Mouse (Mus musculus) heart, embryonic 11.5 days (tissue): Measurements from ENCODE around the gene Ttc25. TPM values are rescaled to one million over a fixed set of nuclear protein-coding genes. Genes with fewer than 3 reads are reported as not detected.
A peak's percentile ranks its signal among the peaks of the same experiment; 100 is the strongest.

Source experiments
- ATAC-seq: fragments of 200-750 bp; cut with Nextera tagmentation; replicated peaks from 2 replicates; pipeline ENCODE4 v1.8.0; 2017; ENCODE audit warnings: moderate library complexity; ENCODE audit not compliant: insufficient number of reproducible peaks, low FRiP score, low TSS enrichment
- H3K27ac ChIP-seq: fragments of 300-500 bp; sonication (generic); 2 replicates; pipeline ENCODE4 v1.5.1; 2014; ENCODE audit warnings: mild to moderate bottlenecking, low read depth, low read length
- H3K27me3 ChIP-seq: fragments of 300-500 bp; sonication (generic); 2 replicates; pipeline ENCODE4 v1.6.1; 2014; ENCODE audit warnings: mild to moderate bottlenecking, low read length, mixed read lengths; ENCODE audit not compliant: control insufficient read depth, insufficient read depth
- H3K36me3 ChIP-seq: fragments of 300-500 bp; sonication (generic); 2 replicates; pipeline ENCODE4 v1.6.1; 2014; ENCODE audit warnings: mild to moderate bottlenecking, low read length, moderate library complexity, mixed read lengths; ENCODE audit not compliant: control insufficient read depth, insufficient read depth
- H3K4me1 ChIP-seq: fragments of 300-500 bp; sonication (generic); 2 replicates; pipeline ENCODE4 v1.6.1; 2014; ENCODE audit warnings: low read length; ENCODE audit not compliant: control insufficient read depth, insufficient read depth
- H3K4me2 ChIP-seq: fragments of 300-500 bp; sonication (generic); 2 replicates; pipeline ENCODE4 v1.6.1; 2014; ENCODE audit warnings: mild to moderate bottlenecking, moderate library complexity
- H3K4me3 ChIP-seq: fragments of 300-500 bp; sonication (generic); 2 replicates; pipeline ENCODE4 v1.5.1; 2014; ENCODE audit warnings: low read depth, low read length
- H3K9ac ChIP-seq: fragments of 300-500 bp; sonication (generic); 2 replicates; pipeline ENCODE4 v1.6.1; 2014; ENCODE audit warnings: mild to moderate bottlenecking, low read depth, low read length, moderate library complexity
- H3K9me3 ChIP-seq: fragments of 300-500 bp; sonication (generic); replicated peaks from 2 replicates; pipeline ENCODE4 v1.6.1; 2016; ENCODE audit warnings: low read length; ENCODE audit not compliant: control insufficient read depth
- WGBS: fragments of 180-500 bp; shearing (Covaris S2); extraction: QIAGEN DNeasy Blood & Tissue Kit; methylation state at CpG from one replicate; pipeline ENCODE4 v1.1.7; 2014; ENCODE audit not compliant: insufficient replicate concordance; 5-methylcytosine and 5-hydroxymethylcytosine counted together
- polyA plus RNA-seq: library from polyadenylated mRNA; unstranded; fragments of >200 nt; fragmentation: Nextera tagmentation; extraction: Ambion mirVana; gene quantifications from 2 replicates; pipeline ENCODE4 v1.2.1, GENCODE M21; 2014

Ttc25 gene
- polyA plus RNA-seq, 1 experiment from 2014 or later = 0.31 TPM

DNA sequence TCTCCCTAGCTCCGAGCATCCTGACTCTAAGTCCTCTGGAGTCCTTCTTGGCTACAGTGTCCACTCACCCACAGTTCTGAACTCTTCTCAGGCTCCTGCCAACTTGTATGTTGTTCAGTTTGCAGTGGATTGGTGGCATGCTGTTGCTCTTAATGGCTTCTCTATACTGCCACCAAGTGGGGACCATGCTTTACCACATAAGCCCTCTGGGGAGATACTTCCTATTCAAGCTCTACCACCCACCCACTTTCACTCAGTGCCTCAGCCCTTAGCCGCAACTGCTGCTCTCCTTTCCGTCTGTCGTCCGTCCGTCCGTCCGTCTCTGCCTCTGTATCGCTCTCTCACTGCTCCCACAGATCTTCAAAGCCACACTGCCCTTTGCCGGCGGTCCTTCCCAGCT lies 10.2 kb downstream of the Ttc25 start:
- WGBS = 19% methylated on average over 11 of the region's 11 CpGs
- H3K36me3 ChIP-seq = no peaks in the 10 kb centered on the region
- no peak overlapping the region for H3K27ac ChIP-seq
- H3K27me3 ChIP-seq = no peaks in the 10 kb centered on the region
- peak overlapping the region; percentile 59; the same call in 1 of the 2 replicates for H3K9ac ChIP-seq
- H3K4me1 ChIP-seq = no peaks in the 10 kb centered on the region
- peak overlapping the region; percentile 59 for H3K4me2 ChIP-seq
- ATAC-seq = no peak
- H3K9me3 ChIP-seq = no peaks in the 10 kb centered on the region
- H3K4me3 ChIP-seq = peak overlapping the region; percentile 29

DNA sequence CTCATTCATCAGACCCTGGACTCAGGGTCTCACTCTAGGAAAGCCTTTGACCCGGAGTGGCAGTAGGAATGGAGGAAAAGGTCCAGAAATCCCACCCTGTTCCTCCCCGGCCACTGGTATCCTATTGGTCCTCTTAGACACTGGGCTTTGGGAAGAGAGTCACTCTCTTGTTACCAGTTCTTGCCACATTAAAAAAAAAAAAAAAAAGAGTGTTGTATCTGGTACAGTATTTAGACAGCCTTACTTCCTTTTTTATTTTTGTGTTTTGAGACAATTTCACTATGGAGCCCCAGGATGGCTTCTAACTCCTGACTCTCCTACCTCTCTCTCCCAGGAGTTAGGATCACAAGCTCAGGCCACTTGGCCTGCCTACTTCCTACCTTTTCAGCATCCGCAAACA lies 12.2 kb downstream of the Ttc25 start:
- no peak for ATAC-seq
- Histone ChIP-seq H3K9ac (no peak overlapping the region), H3K27me3 (no peaks in the 10 kb centered on the region), H3K4me3 (no peak overlapping the region), H3K9me3 (no peaks in the 10 kb centered on the region), H3K4me2 (no peak overlapping the region), H3K27ac (no peak overlapping the region), H3K36me3 (no peaks in the 10 kb centered on the region), H3K4me1 (no peaks in the 10 kb centered on the region)
- 72% methylated on average over 3 of the region's 3 CpGs for WGBS

DNA sequence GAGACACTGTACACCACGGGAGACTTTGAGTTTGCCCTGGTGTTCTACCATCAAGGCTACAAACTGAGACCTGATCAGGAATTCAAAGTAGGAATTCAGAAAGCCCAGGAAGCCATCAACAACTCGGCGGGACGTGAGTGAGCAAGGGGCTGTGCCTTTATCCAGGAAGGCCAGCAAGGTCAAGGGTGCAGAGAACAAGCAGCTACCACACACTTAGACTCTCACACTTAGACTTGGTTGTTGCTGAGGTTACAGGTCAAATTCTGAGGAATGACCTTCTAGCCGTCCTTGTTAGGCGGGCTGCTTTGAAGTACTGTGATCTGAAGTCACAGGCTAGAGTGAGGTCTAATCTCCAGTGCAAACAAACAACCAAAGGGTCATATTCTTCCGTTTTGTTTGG lies 14.1 kb downstream of the Ttc25 start:
- H3K9me3 ChIP-seq = no peaks in the 10 kb centered on the region
- no peak overlapping the region for H3K4me3 ChIP-seq
- H3K27me3 ChIP-seq = no peaks in the 10 kb centered on the region
- no peak for ATAC-seq
- 32% methylated on average over 7 of the region's 7 CpGs for WGBS
- no peak overlapping the region for H3K9ac ChIP-seq
- no peaks in the 10 kb centered on the region for H3K4me1 ChIP-seq
- H3K4me2 ChIP-seq = no peak overlapping the region
- H3K27ac ChIP-seq = no peak overlapping the region
- no peaks in the 10 kb centered on the region for H3K36me3 ChIP-seq

DNA sequence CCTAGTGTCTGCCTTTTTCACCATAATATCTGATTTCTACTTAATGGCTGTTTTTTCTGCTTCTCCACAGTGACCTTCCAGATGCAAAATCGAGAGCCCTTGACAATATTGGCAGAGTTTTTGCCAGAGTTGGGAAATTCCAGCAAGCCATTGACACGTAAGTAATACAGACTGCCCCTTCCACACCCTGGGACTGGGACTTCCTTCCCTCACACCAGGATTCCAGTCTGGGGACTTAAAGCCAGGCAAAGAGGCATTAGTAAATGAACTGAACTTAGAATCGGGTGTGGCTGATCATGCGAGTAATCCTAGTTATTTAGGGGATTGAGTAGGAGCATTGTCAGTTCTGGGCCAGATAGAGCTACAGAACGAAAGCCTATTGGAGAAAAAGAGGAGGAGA lies 16.3 kb downstream of the Ttc25 start:
- WGBS = 60% methylated on average over 5 of the region's 5 CpGs
- Histone ChIP-seq H3K36me3 (no peaks in the 10 kb centered on the region), H3K4me1 (no peaks in the 10 kb centered on the region), H3K4me2 (no peak overlapping the region), H3K9me3 (no peaks in the 10 kb centered on the region), H3K27ac (no peak overlapping the region), H3K27me3 (no peaks in the 10 kb centered on the region), H3K9ac (no peak overlapping the region), H3K4me3 (no peak overlapping the region)
- ATAC-seq = no peak

DNA sequence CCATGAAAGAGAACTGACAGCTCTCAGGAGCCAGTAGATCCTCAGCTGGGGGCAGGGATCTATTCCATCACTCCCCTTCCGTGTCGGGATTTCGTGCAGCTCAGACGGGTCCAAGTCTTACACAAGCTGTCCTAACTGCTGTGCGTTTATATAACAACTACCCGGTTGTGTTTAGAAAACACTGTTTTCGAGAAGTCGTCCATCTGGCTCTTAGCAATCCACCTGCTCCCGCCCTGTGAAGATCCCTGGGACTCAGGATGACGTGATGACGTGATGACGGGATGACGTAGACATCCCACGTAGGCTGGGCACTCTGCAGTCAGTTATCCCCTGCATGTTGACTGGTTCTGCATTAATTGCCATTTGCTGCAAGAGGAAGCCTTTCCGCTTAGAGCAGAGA lies 18.9 kb downstream of the Ttc25 start:
- no peaks in the 10 kb centered on the region for H3K27me3 ChIP-seq
- 69% methylated on average over 15 of the region's 15 CpGs for WGBS
- no peaks in the 10 kb centered on the region for H3K9me3 ChIP-seq
- H3K36me3 ChIP-seq = no peaks in the 10 kb centered on the region
- no peak overlapping the region for H3K27ac ChIP-seq
- H3K4me1 ChIP-seq = no peaks in the 10 kb centered on the region
- no peak for ATAC-seq
- H3K4me2 ChIP-seq = no peak overlapping the region
- H3K9ac ChIP-seq = no peak overlapping the region
- no peak overlapping the region for H3K4me3 ChIP-seq

DNA sequence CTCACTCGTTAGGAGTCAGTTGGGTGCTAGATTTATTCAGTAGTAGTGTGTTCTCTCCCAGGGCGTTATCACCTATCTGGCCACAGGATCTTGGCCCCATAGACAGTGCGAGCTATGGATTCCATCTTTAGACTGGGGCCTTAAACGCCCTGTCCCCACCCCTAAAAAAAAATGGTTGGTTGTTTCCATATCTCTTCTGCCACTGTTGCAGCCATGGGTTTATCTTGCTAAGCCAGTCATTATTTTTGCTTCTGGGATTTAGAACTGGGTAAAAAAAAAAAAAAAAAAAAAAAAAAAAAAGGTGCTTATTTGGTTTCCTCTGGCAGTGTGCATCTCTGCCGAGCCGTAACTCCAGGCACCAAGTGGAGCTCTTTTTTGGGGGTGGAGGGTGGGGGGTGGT lies 19.3 kb downstream of the Ttc25 start:
- WGBS = 73% methylated on average over 6 of the region's 6 CpGs
- no peaks in the 10 kb centered on the region for H3K27me3 ChIP-seq
- ATAC-seq = no peak
- no peak overlapping the region for H3K27ac ChIP-seq
- no peaks in the 10 kb centered on the region for H3K9me3 ChIP-seq
- H3K36me3 ChIP-seq = no peaks in the 10 kb centered on the region
- no peaks in the 10 kb centered on the region for H3K4me1 ChIP-seq
- no peak overlapping the region for H3K9ac ChIP-seq
- H3K4me2 ChIP-seq = no peak overlapping the region
- H3K4me3 ChIP-seq = no peak overlapping the region

DNA sequence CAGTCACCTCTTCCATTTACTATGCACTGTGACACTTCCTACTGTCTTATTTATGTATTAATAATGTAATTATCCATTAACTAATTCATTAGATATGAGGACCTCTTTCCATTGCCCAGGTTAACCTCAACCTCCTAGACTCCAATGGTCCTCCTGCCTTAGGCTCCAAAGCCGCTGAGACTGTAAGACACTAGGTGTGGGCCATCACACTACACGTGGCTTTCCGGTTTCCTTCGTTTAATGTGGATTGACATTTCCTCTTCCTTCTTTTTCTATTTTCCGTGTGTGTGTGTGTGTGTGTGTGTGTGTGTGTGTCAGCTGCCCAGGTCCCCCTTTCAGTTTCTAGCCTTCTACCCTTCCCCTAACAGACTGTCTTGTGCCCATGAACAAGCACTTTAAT lies 21.8 kb downstream of the Ttc25 start:
- 73% methylated on average over 5 of the region's 5 CpGs for WGBS
- ATAC-seq = no peak
- Histone ChIP-seq H3K36me3 (no peaks in the 10 kb centered on the region), H3K9ac (no peak overlapping the region), H3K4me3 (no peak overlapping the region), H3K4me2 (no peak overlapping the region), H3K9me3 (no peaks in the 10 kb centered on the region), H3K4me1 (peaks cover 7% of the 10 kb centered on the region), H3K27me3 (peaks cover 11% of the 10 kb centered on the region), H3K27ac (no peak overlapping the region)

DNA sequence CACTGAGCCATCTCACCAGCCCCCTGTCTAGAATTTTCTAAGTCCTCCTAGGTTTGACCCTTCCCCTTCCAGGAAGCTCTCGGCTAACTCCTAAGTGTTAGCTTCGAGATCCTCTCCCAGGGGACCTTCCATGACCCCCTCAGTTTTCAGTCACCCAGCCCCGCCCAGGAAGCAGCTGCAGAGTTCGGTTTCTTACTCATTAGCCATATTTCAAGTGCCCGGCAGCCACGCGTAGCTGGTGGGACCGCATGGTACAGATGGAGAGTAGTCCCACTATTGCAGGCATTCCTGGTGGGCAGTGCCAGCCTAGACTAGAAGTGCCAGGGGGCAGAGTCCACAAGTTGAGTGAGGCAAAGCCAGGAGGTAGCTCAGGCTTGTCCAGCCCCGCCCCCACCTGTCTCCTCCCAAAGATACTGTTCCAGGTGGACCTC lies 22.4 kb downstream of the Ttc25 start:
- Histone ChIP-seq H3K9ac (no peak overlapping the region), H3K9me3 (no peaks in the 10 kb centered on the region), H3K36me3 (no peaks in the 10 kb centered on the region), H3K4me1 (peaks cover 7% of the 10 kb centered on the region), H3K27ac (no peak overlapping the region), H3K27me3 (peaks cover 13% of the 10 kb centered on the region), H3K4me2 (no peak overlapping the region), H3K4me3 (no peak overlapping the region)
- ATAC-seq = no peak
- WGBS = 65% methylated on average over 9 of the region's 9 CpGs

DNA sequence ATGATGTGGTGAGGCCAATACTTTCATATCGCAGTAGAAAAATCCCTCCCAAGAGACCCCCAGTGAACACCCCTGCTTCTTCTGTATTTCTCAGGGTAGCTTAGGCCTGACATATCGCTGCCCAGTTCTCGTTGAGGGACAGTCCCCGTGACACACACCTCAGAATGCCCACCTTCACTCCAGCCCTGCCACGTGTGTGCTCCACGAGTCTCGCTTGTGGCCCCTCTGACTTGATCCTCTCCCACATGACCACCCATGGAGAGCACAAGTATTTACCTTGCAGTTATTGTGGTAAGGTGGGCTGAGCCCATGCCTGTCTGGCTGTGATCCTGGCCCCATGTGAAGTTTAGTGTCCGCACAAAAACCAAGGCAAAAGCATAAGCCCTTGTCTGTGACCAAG lies 23.3 kb downstream of the Ttc25 start:
- no peak for ATAC-seq
- WGBS = 85% methylated on average over 8 of the region's 8 CpGs
- H3K4me1 ChIP-seq = peaks cover 7% of the 10 kb centered on the region
- H3K36me3 ChIP-seq = no peaks in the 10 kb centered on the region
- no peak overlapping the region for H3K4me2 ChIP-seq
- H3K27me3 ChIP-seq = peaks cover 13% of the 10 kb centered on the region
- H3K9ac ChIP-seq = no peak overlapping the region
- H3K27ac ChIP-seq = no peak overlapping the region
- no peak overlapping the region for H3K4me3 ChIP-seq
- no peaks in the 10 kb centered on the region for H3K9me3 ChIP-seq
